Mouse (Mus musculus) NIH3T3 (cell line): ENCODE measurements around the gene Tmem52b.
"Not testable (repeated sequence)": the region's sequence is repeated elsewhere in the genome, so short reads cannot be mapped to it uniquely, and the experiment has no call there.

Source experiments
- DNase-seq: peaks from one replicate; pipeline ENCODE4 v3.0.0-alpha.2; 2012; ENCODE audit warnings: low read depth

Tmem52b gene

DNA sequence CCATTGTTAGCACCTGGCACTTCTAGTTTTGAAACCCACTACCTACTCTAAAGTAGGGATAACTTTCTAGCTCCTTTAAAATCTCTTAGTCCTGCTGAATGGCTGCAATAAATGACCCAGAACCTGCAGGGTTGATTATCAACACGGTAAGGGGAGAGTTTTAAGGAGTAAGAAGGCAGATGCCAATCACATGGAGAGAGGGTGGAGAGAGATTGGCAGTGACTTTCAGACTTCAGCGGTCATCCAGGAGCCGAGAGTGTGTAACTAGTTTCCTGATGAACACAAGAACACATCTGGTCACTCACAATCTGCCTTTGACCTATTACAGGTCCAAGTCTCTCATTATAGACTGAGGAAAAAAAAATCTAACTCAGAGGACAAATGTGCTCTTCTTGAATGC, at the start of gene Tmem52b:
Tmem52b (plus strand) TSS at position 189 of the 400 bp plus-strand sequence.
- DNase-seq, result no peak

DNA sequence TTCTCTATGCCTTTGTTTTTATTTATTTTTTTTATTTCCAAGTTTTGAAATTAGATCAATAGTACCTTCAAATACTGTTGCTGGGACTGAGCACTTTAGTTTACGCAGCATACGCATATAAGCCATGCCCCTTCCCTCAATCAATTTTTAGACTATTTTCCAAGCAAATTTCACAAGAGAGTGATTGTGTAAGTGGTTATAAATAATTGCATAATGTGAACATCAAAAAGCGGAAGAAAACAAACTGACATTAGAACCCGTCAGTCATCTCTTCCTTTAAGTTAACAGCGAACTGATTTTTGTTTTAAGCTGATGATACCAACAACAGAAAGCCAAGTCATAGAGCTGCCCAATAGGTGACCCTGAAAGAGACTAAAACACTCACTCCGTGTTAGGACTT, 41.0 kb upstream of the Tmem52b start:
- DNase-seq, result no peak

DNA sequence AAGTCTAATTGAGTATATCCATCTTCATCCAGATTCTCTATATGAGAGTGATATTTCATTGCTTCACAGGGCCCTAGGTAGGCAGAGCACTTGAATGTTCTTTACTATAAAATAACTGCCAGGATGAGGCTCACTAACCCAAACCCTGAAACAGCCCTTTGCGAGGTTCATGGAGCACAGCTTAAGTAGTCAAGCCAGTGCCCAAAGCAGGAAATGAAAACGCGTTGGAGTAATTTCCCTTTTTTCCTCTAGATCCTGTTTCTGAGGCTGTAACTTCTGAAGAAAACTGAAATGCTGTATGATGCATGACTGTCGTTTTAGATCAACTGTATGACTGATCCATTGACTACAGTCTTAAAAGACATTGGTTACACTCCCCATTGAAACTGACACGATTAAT, 39.7 kb upstream of the Tmem52b start:
- DNase-seq, result no peak

DNA sequence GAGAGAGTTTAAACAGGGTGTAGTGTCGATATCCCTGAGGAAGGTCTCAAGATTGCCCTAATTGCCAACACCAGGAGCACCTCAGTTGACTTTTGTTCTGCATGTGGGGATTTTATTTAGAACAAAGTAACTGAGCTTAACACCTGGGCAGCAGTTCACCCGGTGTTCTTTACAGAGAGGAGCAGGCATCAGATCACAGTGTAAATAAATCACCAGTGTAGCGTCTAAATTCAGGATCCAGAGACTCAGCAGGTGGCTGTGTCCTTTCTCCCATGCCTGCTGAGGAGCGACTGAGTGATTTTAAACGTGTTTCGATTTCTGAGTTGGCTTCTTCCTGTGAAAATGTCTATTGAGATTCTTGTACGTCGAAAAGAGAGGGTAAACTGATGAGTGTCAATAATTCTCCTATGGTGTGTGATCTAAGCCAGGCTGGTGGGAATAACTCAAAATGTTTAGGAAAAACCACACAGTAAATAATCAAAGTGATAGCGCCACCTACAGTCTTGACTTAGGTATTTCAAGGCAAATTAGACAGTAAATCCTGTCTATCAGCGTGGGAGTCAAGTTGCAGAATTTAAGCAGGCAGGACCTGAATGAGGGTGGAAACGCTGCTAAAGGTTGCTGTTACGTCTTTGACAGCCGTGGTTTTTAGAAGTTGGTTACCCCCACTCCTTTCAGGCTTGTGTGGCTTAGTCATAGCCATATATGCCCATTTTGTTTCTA, 35.8 kb upstream of the Tmem52b start:
- DNase-seq, result peak; percentile 37

DNA sequence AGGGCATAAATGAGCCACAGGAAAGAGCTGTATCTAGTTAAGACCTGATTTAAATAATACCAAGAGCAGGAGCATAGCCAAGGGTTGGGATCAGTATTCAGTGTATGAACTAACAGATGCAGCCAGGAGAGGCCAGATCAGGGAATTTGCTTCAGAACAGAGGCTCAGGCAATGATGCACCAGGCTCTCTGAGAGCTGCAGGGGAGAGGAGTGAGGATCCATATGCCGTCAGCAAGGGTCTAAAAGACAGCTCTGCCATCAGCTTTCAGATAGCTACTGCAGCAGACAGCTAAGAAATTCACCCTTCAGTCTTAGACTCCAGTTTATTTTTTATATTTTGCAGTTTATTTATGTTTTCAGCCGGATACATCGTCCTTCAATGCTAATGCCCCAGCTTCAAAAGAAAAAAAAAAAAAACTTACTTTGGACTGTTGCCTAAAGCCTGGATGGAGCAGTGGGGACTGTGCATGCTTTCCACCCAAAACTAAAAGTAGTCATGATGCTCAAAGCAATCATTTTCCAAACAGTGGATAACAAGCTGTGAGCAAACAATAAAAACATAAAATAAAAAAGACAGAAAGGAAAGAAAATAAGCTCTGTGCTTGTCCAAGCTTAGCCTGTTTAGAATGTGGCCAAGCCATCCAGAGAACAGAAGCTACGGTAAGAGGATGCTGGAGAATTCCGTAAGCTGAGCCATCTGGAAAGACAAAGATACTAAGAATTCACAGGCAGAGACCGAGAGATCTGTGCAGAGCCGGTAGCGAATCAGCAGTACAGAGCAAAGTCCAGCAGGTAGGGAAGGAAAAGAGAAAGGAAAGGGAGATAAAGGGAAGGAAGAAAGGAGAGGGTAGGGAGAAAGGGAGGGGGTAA, 32.0 kb upstream of the Tmem52b start:
- DNase-seq, result no peak

DNA sequence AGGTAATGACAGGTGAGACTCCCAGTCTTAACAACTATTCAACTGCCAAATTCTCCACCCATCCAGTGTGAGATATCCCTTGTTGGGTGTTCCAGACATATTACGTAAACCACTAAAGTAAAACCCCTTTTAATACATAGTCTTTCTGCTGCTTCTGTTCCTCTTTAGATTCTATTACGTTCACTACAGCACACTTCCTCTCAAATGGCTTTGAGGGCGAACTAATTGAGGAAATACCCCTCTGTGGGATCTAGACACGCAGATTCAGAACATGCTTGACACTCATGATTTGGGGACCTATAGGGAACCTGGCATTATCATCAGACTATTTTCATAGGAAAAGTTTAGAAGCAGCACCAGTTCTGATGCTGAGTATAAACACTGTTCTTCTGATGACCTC, 17.4 kb upstream of the Tmem52b start:
- DNase-seq, result no peak

DNA sequence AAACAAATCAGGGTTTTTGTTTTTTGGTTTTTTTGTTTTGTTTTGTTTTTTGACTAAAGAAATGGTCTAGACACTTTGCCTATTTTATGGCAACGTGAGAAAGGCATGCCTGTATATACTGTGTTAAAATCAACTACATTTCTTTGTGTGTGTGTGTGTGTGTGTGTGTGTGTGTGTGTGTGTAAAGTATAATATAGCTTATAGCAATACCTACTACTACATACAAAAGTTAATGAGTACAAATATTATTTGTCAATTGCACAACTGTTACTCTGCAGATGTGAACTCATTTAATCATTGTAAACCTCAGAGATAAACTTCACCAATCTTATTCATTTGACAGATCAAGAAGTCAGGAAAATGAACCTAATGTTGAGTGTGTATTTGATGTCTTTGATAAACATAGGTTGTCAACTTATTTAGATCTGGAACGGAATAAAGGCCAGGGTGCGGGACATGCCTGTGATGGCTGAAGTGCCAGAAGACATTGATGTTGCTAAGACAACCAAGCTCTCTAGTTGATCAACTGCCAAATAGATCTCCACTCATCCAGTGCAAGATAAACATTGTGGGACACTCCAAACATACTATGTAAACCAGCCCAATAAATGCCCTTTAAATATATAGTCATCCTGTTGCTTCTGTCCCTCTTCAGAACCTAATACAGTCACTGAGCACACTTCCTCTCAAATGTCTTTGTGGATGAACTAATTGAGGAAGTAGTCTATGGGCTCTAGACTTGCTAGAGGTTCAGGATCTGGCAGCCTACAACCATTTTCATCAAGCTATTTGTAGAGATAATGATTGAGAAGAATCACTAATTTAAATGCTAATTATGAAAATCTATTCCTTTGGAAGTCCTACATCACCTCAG, 14.8 kb upstream of the Tmem52b start:
- DNase-seq, result no peak

DNA sequence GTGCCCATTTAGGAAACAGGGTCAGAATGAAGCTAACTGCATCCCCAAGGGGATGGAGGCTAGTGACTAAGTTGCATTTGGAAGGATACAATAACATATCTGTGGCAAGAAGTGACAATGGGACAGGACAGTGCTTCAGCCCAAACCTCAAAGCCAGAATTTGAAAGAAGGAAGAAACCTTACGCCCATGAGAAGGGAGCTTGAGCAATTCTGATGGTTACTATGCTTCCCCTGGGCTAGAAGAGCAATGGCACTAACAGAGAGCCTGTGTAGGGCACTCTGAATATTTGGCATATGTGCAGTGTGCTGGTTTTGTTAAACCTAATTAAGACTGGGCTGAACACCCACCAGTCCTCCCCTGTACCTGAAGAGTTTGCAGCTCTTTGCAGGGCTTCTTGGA, 12.8 kb upstream of the Tmem52b start:
- not testable (repeated sequence) for DNase-seq

DNA sequence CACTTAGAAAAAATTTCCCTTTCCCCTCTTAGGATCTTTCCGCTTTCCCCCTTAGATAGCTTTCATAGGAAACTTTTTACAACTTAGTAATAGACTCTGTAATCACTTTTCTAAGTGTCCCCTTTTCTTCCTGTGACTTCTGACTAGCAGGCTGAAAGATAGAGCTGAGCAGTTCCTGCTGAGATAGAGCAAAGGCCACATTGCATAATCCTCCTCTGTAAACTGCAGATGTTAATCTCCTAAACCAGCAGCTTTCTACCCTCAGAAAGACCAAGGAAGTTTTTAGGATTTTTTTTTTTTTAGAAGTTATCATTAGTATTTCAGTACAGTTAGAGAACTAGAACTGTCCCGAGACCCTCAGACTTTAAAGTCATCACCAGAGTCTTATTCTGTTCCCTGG, 8.9 kb upstream of the Tmem52b start:
- DNase-seq, result no peak

DNA sequence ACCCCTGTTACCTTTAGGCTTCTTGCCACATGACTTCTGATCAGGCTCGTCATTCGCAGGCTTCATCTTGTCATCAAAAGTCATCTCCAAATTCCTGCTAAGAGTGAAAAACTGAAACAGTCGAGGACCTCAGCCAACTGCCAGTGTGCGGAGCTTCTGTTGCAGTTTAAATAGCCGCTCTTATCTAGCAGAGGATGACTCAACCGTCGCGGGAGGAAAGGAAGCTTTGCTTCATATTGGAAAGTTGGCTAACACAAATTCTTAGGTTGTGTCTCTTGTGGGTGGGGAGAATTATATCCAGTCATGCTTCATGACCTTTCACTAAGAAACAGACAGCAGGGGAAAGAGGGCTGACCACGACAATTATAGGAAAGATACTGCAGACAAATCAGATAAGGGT, 5.3 kb upstream of the Tmem52b start, which contains the start of gene Olr1:
Olr1 (minus strand) TSS at position 142 of the 400 bp plus-strand sequence.
- peak; percentile 71 for DNase-seq

DNA sequence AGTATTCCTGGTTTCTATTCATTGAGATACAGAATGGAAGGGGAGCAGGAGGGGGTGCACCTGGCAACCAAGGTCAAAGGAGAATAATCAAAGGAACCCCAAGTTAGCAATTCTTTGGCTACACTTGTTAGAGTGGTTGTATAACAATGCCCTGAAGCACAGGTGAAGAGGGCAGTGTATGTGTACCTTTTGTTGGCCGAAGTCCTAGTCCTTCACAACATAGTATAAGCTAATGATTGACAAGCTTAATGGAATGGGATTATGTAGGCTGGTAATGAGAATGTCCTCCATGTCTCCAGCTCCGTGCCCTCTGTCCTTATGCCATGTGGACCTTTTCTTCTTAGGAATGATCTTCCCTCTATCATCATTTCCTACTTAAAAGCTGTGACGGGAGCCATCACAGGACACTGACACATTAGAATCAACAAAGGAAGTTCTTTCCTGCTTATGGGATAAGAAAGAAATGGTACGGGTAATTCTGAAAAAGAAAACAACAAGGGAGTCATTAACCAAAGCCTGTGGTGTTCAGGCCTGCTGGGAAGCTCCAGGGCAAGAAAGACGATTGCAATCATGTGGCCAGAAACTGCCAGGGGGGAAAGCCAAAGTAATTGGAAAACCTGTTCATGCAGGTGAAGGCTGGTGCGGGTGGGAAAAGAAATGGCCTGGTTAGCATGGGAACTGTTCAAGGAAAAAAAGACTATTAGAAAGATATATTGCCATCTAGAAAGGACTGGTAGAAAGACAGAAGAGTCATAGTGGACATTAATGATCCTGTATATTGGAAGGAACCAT, 2.0 kb upstream of the Tmem52b start:
- DNase-seq, result no peak

DNA sequence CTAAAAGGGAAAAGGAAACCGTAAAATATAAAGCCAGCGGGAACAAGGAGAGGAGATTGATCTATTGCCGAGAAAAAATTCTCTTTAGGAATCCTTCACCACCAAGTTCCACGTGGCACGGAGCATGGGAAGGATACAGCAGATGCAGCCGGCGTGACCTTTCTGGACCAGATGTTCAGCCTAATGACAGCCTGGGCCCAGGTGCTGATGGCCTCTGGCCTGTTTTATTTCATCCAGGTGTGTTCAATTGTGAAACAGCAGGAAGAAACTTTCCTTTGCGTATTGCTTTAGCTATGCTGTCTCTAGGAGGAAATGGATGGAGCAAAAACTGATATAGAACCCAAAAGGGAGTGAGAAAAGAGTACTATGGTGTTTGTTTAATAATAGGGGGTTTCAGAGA, 513 bp downstream of the Tmem52b start:
- no peak for DNase-seq

DNA sequence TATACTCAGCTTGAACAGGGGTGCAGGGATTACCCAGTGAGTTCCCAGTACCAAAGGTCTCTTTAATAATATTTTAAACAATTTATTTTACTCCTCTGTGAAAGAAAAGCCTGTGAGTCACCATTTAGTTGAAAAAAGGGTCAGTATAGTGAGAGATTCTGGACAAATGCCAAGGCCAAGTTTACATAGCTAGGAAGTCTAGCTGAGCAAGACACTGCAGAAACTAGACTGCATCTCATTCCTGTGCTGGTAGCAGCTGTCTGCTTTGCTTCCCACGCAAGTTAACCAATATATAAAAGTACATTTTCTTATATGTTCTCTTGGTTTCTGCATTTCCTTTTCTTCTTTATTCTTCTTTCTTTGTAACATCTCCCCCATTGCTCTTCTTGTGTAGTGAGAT, 1.1 kb downstream of the Tmem52b start:
- DNase-seq, result peak; percentile 88

DNA sequence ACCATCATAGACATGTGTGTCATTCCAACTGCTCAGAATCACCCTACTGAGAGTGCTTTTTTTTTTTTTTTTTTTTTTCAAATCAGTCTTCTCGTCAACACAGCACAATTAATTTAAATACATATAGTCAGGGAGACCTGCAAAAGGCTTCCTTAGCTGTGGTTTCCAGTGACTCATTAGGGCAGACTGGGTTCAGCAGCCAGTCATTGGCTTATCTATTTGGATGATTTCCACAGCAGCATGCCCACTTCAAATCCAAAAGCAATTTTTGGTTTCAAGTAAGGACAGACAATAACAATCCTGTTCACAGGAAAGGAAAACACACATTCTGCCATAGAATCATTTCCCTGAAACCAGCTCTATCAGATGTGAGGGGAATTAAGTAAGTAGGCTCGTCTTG, 2.0 kb downstream of the Tmem52b start:
- DNase-seq, result peak; percentile 56

DNA sequence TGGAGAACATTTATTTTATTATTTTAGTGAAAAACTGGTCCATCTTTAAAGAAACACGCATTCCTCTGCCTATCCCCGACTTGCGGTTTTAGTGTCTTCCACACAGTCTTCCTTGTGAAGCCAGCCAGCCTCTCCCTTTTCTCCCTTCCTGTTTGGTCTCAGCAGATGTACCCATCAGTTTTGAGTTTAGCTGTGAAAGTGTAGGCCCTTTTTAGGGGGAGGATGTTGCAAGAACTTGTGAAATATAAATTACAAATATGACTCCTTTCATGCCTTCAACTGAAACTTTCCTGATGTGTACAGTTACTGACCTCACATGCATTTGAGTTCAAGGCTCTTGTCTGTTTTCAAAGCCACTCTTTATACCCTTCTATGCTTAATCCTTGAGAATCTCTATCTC, 2.7 kb downstream of the Tmem52b start:
- no peak for DNase-seq

DNA sequence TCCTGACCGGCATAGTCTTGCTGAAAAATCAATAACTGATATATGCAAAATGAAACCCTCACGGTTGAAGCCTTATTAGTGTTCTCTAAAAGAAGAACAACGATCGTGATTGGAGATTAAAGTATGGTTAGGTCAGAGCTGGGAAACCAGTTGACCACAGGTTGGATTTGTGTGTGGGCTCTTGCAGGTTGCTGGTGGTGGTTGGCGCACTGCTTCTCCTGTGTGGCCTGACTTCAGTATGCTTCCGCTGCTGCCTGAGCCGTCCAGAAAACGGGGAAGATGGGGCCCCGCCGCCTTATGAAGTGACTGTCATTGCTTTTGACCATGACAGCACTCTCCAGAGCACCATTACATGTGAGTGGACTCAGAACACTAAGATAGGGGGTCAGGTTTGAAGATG, 4.0 kb downstream of the Tmem52b start:
- DNase-seq, result no peak

DNA sequence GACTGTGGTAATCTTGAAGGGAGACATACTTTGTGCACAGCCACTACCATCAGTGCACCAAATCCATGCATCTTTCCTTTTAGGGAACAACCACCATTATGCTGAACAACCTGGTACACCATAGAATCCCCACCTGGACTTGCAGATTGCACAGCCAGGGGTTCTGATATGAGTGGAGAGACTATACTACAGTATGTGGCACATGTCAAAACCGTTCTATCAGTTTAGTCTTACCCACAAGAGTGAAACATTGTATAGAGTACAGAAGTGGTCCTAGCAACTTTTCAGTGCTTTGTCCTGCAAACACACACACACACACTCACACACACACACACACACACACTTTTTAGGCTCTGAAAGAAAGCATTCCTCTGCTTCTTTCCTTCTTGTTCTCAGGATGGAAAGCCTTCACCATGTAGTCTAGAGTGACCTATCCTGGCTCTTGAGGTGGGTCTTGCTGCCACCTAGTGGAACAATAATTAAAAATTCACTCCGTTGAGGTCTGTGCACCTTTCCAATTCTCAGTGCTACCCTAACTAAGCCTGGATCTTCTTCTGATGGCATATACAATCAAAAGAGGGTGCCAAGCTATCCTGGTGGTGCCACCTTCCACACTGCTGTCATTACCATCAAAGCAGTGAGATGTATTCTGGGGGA, 5.5 kb downstream of the Tmem52b start:
- peak; percentile 81 for DNase-seq

DNA sequence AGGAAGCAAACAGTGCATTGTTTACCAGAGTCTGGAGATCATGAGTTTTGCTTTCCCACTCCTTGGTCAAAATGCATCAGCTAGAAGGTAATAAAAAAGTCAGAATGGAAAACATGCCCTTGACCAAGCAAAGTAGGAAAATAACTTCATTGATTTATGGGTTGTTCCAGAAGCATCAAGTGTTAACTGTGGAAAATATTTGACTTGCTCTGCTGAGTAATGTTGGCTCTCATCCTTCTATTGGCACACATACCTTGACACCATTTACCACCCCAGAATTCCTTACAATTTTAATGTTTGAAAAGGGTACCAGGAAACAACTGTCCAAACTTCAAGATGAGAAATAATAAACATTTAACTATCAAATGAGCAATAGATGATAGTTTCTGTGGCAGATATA, 13.7 kb downstream of the Tmem52b start:
- no peak for DNase-seq

DNA sequence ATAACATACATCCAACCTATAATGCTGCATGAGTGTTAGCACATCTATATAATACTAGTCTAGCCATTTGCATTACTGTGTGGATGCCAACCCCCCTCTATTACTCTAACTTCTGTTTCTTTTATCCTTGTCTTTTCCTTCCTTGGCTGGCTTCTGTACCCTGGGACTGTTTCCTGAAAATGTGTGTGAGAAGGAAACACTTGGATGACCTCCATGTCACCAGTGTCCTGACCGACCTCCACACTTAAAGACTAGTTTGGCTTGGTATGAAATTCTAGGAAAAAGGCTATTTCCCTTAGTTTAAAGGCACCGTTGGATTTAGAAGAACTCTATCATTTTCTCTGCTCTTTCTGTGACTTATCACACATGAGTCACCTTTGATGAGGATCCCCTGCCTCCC, 15.1 kb downstream of the Tmem52b start:
- no peak for DNase-seq

DNA sequence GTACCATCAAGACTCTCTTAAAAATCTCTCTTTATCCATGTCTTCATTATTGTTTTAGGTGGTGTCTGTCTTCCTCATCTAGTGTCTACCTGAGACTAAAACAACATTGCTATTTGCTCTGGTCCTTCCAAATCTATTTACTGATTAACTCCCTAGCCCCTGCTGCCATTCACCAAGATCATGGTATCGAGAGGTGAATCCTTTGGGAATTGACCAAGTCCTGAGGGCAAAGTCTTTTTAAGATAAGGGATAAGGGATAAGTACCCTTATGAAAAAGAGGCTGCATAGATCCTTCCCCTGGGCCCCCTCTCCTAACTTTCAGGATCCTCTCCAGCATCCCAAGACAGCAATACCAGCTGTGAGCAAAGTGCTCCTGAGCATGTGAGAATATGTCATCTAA, 17.2 kb downstream of the Tmem52b start:
- no peak for DNase-seq

DNA sequence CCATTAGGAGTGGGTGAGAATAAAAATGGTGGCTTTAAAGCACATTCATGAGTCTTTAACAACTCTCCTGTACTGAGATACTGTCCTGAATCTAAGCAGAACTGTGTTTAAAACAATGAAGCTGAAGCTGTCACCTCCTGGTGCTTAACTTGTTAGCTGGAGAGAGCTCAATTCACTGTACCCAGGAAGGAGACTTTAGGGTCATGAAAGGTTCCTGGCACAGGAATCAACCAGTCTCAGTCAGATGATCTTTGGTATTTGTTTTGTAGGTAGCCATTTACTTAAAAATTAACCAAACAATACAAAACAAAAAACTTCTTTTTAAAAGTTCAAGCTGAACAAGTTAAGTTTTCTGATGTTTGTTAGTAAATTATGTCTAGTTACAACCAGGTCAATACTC, 17.9 kb downstream of the Tmem52b start:
- no peak for DNase-seq
